Mouse (Mus musculus) embryonic fibroblast, embryonic 13.5 days (primary cell): ENCODE data around the gene Ank2.

ENCODE experiments used
- CTCF ChIP-seq: IDR thresholded peaks from 2 replicates; pipeline ENCODE4 v1.5.1; 2011; ENCODE audit warnings: mild to moderate bottlenecking, control low read depth, low read length, moderate library complexity, borderline replicate concordance; ENCODE audit not compliant: insufficient read depth
- POLR2A ChIP-seq: IDR thresholded peaks from 2 replicates; pipeline ENCODE4 v1.6.1; 2011; ENCODE audit warnings: low read depth, mild to moderate bottlenecking, control low read depth, low read length, moderate library complexity

- no peak for TF ChIP-seq POLR2A
- no peak for TF ChIP-seq CTCF
Measured at GRCm38 (mm10) chr3:127059671-127060070, 439.5 kb downstream of the Ank2 start.
